ENCODE assay signal across 14 mouse cellular contexts in the genomic region with DNA sequence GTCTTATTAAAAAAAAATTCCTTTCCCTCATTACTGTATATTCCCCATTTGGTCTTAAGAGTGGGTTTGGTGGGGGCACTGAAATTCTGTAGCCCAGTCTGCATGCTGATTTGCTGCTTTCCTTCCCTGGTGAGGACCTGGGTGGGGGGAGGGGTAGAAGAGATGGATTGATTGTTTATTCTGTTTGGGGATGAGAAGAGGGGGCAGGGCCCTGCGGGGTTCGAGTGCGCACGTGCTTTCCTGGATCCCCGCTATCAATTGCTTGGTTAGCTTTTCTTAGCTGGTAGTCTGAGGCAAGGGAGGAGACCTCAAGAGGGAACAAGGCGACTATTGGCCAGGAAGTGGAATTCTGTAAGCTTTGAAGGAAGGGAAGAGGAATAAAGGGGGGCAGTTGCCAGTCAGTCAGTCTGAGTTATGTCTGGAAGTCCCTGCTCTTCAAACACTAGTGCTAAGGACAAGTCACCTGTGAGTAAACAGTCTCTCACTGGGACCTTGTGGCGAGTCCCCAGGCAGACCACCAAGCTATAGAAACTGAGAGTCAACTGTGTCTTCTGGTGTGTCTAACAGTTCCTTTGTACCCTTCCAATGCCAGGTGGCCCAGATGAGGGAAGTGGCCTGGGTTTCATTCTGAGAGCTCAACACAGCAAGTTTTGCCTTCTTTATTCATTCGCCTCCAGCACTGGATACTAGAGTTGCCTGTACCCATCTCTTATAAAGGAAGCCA.
DNase-seq lines count a peak whose midpoint lies in the region; ATAC-seq and TF ChIP-seq lines count a peak whose summit lies in the region.
"Had no signal": no experiment of that assay in that cellular context is flagged by ENCODE, and none has a peak within 500 bp of the region (broad histone marks: within the 10 kb centered on the region; RNA-seq: fewer than 3 reads in every experiment).

No protein-coding gene starts in this region.

- H3K9me3 ChIP-seq in forebrain, embryonic 14.5 days (replicated peaks; ENCODE audit: control insufficient read depth, low read length) = no peaks in the 10 kb centered on the region
- H3K9me3 ChIP-seq in forebrain, postnatal 0 days (ENCODE audit: low read length) = no peaks in the 10 kb centered on the region
- no peaks in the 10 kb centered on the region for H3K9me3 ChIP-seq in midbrain, embryonic 12.5 days
- no peaks in the 10 kb centered on the region for H3K9me3 ChIP-seq in midbrain, embryonic 15.5 days
- H3K9me3 ChIP-seq in embryonic facial prominence, embryonic 10.5 days = no peaks in the 10 kb centered on the region
- H3K9me3 ChIP-seq in neural tube, embryonic 14.5 days (ENCODE audit: control insufficient read depth, low read length) = no peaks in the 10 kb centered on the region

- TF ChIP-seq CTCF in forebrain, postnatal 0 days (IDR thresholded peaks at IDR 0.05; ENCODE audit: low read depth) = no peak

- WGBS in forebrain, embryonic 14.5 days = 39% methylated on average over 8 of the region's 8 CpGs
- WGBS in forebrain, postnatal 0 days = 40% methylated on average over 8 of the region's 8 CpGs
- 28% methylated on average over 8 of the region's 8 CpGs for WGBS in midbrain, embryonic 12.5 days
- WGBS in midbrain, embryonic 15.5 days = 27% methylated on average over 8 of the region's 8 CpGs
- WGBS in embryonic facial prominence, embryonic 10.5 days = 33% methylated on average over 8 of the region's 8 CpGs
- 27% methylated on average over 8 of the region's 8 CpGs for WGBS in neural tube, embryonic 14.5 days

- no peak overlapping the region for H3K27ac ChIP-seq in forebrain, embryonic 14.5 days (ENCODE audit: low read depth, low read length)
- H3K27ac ChIP-seq in forebrain, postnatal 0 days (ENCODE audit: low read depth, low read length) = no peak overlapping the region
- peak overlapping the region; percentile 52; the same call in 1 of the 2 replicates for H3K27ac ChIP-seq in midbrain, embryonic 12.5 days (replicated peaks)
- no peak overlapping the region for H3K27ac ChIP-seq in midbrain, embryonic 15.5 days
- H3K27ac ChIP-seq in embryonic facial prominence, embryonic 10.5 days (replicated peaks) = peak overlapping the region; percentile 70
- H3K27ac ChIP-seq in neural tube, embryonic 14.5 days (ENCODE audit: low read depth, low read length) = peak overlapping the region; percentile 45; the same call in 1 of the 2 replicates

- no peak for DNase-seq in forebrain, embryonic 14.5 days (ENCODE audit: low spot score)
- no peak for DNase-seq in forebrain, postnatal 0 days
- DNase-seq in embryonic facial prominence, embryonic 10.5 days (ENCODE audit: low spot score) = peak; percentile 30
- DNase-seq in right cerebral cortex, postnatal 14 days = no peak
- DNase-seq in kidney, postnatal 14 days = no peak
- DNase-seq: adrenal gland, postnatal 25 days; cerebellum, adult 8-10 months; heart, adult 18-20 months; kidney, adult 18-20 months; lung, embryonic 14.5 days had no signal

- no peak overlapping the region for H3K4me2 ChIP-seq in forebrain, embryonic 14.5 days (ENCODE audit: low read length)
- no peak overlapping the region for H3K4me2 ChIP-seq in forebrain, postnatal 0 days (ENCODE audit: low read depth)
- 0 out of 2 replicates have a peak overlapping the region, but pooled peaks have one; percentile 5 for H3K4me2 ChIP-seq in midbrain, embryonic 12.5 days (replicated peaks)
- no peak overlapping the region for H3K4me2 ChIP-seq in midbrain, embryonic 15.5 days
- no peak overlapping the region for H3K4me2 ChIP-seq in neural tube, embryonic 14.5 days (ENCODE audit: low read depth, low read length)
- H3K4me2 ChIP-seq: lung, embryonic 14.5 days had no signal

- peak; percentile 44; the same call in 1 of the 2 replicates for ATAC-seq in forebrain, embryonic 14.5 days
- no peak for ATAC-seq in forebrain, postnatal 0 days
- peak; percentile 47; the same call in 1 of the 2 replicates for ATAC-seq in midbrain, embryonic 12.5 days (ENCODE audit: low FRiP score, low read depth)
- ATAC-seq in midbrain, embryonic 15.5 days (replicated peaks) = no peak; the same call in 1 of the 2 replicates
- ATAC-seq in neural tube, embryonic 14.5 days (ENCODE audit: low read depth) = peak; percentile 32; the same call in 1 of the 2 replicates

- H3K4me3 ChIP-seq in forebrain, embryonic 14.5 days (ENCODE audit: low read depth, low read length) = no peak overlapping the region
- H3K4me3 ChIP-seq in forebrain, postnatal 0 days (ENCODE audit: low read depth, low read length) = no peak overlapping the region
- H3K4me3 ChIP-seq in midbrain, embryonic 12.5 days = no peak overlapping the region
- H3K4me3 ChIP-seq in midbrain, embryonic 15.5 days = no peak overlapping the region
- no peak overlapping the region for H3K4me3 ChIP-seq in embryonic facial prominence, embryonic 10.5 days
- no peak overlapping the region for H3K4me3 ChIP-seq in neural tube, embryonic 14.5 days (ENCODE audit: low read depth, low read length)
- H3K4me3 ChIP-seq: erythroblast, embryonic 14.5 days had no signal

- H3K36me3 ChIP-seq in forebrain, embryonic 14.5 days (ENCODE audit: control insufficient read depth, insufficient read depth, low read length) = no peaks in the 10 kb centered on the region
- H3K36me3 ChIP-seq in forebrain, postnatal 0 days (ENCODE audit: insufficient read depth) = no peaks in the 10 kb centered on the region
- H3K36me3 ChIP-seq in midbrain, embryonic 12.5 days = no peaks in the 10 kb centered on the region
- no peaks in the 10 kb centered on the region for H3K36me3 ChIP-seq in midbrain, embryonic 15.5 days (replicated peaks)
- H3K36me3 ChIP-seq in embryonic facial prominence, embryonic 10.5 days (replicated peaks) = peaks cover 6% of the 10 kb centered on the region
- H3K36me3 ChIP-seq in neural tube, embryonic 14.5 days (ENCODE audit: control insufficient read depth, insufficient read depth, low read length) = no peaks in the 10 kb centered on the region

- H3K27me3 ChIP-seq in forebrain, embryonic 14.5 days (replicated peaks; ENCODE audit: control insufficient read depth, insufficient read depth, low read length) = no peaks in the 10 kb centered on the region
- no peaks in the 10 kb centered on the region for H3K27me3 ChIP-seq in forebrain, postnatal 0 days (ENCODE audit: insufficient read depth, low read length)
- no peaks in the 10 kb centered on the region for H3K27me3 ChIP-seq in midbrain, embryonic 12.5 days
- no peaks in the 10 kb centered on the region for H3K27me3 ChIP-seq in midbrain, embryonic 15.5 days (replicated peaks)
- H3K27me3 ChIP-seq in embryonic facial prominence, embryonic 10.5 days (replicated peaks; ENCODE audit: low read depth, poor library complexity, severe bottlenecking) = no peaks in the 10 kb centered on the region
- no peaks in the 10 kb centered on the region for H3K27me3 ChIP-seq in neural tube, embryonic 14.5 days (ENCODE audit: control insufficient read depth, insufficient read depth, low read length)

- no peak overlapping the region for H3K9ac ChIP-seq in forebrain, embryonic 14.5 days (ENCODE audit: low read length)
- H3K9ac ChIP-seq in forebrain, postnatal 0 days = no peak overlapping the region
- H3K9ac ChIP-seq in midbrain, embryonic 12.5 days (replicated peaks) = no peak overlapping the region
- H3K9ac ChIP-seq in midbrain, embryonic 15.5 days = no peak overlapping the region
- H3K9ac ChIP-seq in neural tube, embryonic 14.5 days (replicated peaks; ENCODE audit: low read depth, low read length) = no peak overlapping the region
- H3K9ac ChIP-seq: lung, embryonic 14.5 days had no signal

- peaks cover 13% of the 10 kb centered on the region; the same call in 1 of the 2 replicates for H3K4me1 ChIP-seq in forebrain, embryonic 14.5 days (ENCODE audit: control insufficient read depth, insufficient read depth, low read length)
- 0 out of 2 replicates have a peak, but pooled peaks cover 10% of the 10 kb centered on the region for H3K4me1 ChIP-seq in forebrain, postnatal 0 days (ENCODE audit: insufficient read depth)
- H3K4me1 ChIP-seq in midbrain, embryonic 12.5 days = peaks cover 33% of the 10 kb centered on the region
- H3K4me1 ChIP-seq in midbrain, embryonic 15.5 days = peaks cover 35% of the 10 kb centered on the region
- H3K4me1 ChIP-seq in embryonic facial prominence, embryonic 10.5 days = peaks cover 50% of the 10 kb centered on the region
- H3K4me1 ChIP-seq in neural tube, embryonic 14.5 days (ENCODE audit: control insufficient read depth, insufficient read depth, low read length) = peaks cover 19% of the 10 kb centered on the region

Comparison
In these comparisons a context has a peak if more than half of its experiments do, and no peak if none do; other contexts are left out.
1. ATAC-seq: peak in forebrain, embryonic 14.5 days (single experiment), midbrain, embryonic 12.5 days (single experiment) and neural tube, embryonic 14.5 days (single experiment); none in forebrain, postnatal 0 days (single experiment) and midbrain, embryonic 15.5 days (single experiment).
2. H3K27ac ChIP-seq: peak in midbrain, embryonic 12.5 days (single experiment), embryonic facial prominence, embryonic 10.5 days (single experiment) and neural tube, embryonic 14.5 days (single experiment); none in forebrain, embryonic 14.5 days (single experiment), forebrain, postnatal 0 days (single experiment) and midbrain, embryonic 15.5 days (single experiment).